Comparison of ENCODE assay signal across 22 mouse cellular contexts in genomic region chr8:12213774-12214173, GRCm38 (mm10).
DNase-seq lines count a peak whose midpoint lies in the region; ATAC-seq and TF ChIP-seq lines count a peak whose summit lies in the region.
"Had no signal": no experiment of that assay in that cellular context is flagged by ENCODE, and none has a peak within 500 bp of the region (broad histone marks: within the 10 kb centered on the region; RNA-seq: fewer than 3 reads in every experiment).

No protein-coding gene starts in this region.

- no peak overlapping the region for H3K9ac ChIP-seq in hindbrain, embryonic 16.5 days (ENCODE audit: low read depth, low read length)
- no peak overlapping the region for H3K9ac ChIP-seq in hindbrain, embryonic 12.5 days
- H3K9ac ChIP-seq in forebrain, embryonic 11.5 days (ENCODE audit: low read length) = no peak overlapping the region; the same call in 1 of the 2 replicates
- H3K9ac ChIP-seq in midbrain, postnatal 0 days (replicated peaks; ENCODE audit: low read length, poor library complexity, severe bottlenecking) = no peak overlapping the region
- H3K9ac ChIP-seq: embryonic facial prominence, embryonic 12.5 days; intestine, embryonic 15.5 days; liver, embryonic 12.5 days; lung, embryonic 14.5 days had no signal

- H3K4me2 ChIP-seq in hindbrain, embryonic 16.5 days (ENCODE audit: low read length) = peak overlapping the region; percentile 1; the same call in 1 of the 2 replicates
- H3K4me2 ChIP-seq in hindbrain, embryonic 12.5 days (replicated peaks) = no peak overlapping the region
- peak overlapping the region; percentile 28; the same call in 1 of the 2 replicates for H3K4me2 ChIP-seq in forebrain, embryonic 11.5 days (ENCODE audit: low read depth, low read length, severe bottlenecking)
- peak overlapping the region; percentile 40 for H3K4me2 ChIP-seq in midbrain, postnatal 0 days (ENCODE audit: low read depth, low read length, poor library complexity, severe bottlenecking)
- H3K4me2 ChIP-seq: intestine, embryonic 15.5 days; liver, embryonic 12.5 days; lung, embryonic 14.5 days had no signal

- no peaks in the 10 kb centered on the region for H3K36me3 ChIP-seq in hindbrain, embryonic 16.5 days (ENCODE audit: control insufficient read depth, insufficient read depth, low read length)
- no peaks in the 10 kb centered on the region for H3K36me3 ChIP-seq in hindbrain, embryonic 12.5 days
- no peaks in the 10 kb centered on the region for H3K36me3 ChIP-seq in forebrain, embryonic 11.5 days (ENCODE audit: control insufficient read depth, insufficient read depth, low read length)
- no peaks in the 10 kb centered on the region for H3K36me3 ChIP-seq in midbrain, embryonic 10.5 days
- no peaks in the 10 kb centered on the region for H3K36me3 ChIP-seq in midbrain, postnatal 0 days (ENCODE audit: insufficient read depth, low read length)
- H3K36me3 ChIP-seq: embryonic facial prominence, embryonic 12.5 days; G1E; intestine, embryonic 15.5 days; liver, embryonic 12.5 days had no signal

- H3K27me3 ChIP-seq in hindbrain, embryonic 16.5 days (replicated peaks; ENCODE audit: control insufficient read depth, insufficient read depth, low read length) = peaks cover 5% of the 10 kb centered on the region; the same call in 1 of the 2 replicates
- H3K27me3 ChIP-seq in hindbrain, embryonic 12.5 days = peaks cover 47% of the 10 kb centered on the region
- H3K27me3 ChIP-seq in forebrain, embryonic 11.5 days (ENCODE audit: control insufficient read depth, insufficient read depth, low read length) = peaks cover 27% of the 10 kb centered on the region
- peaks cover 99% of the 10 kb centered on the region for H3K27me3 ChIP-seq in midbrain, embryonic 10.5 days (ENCODE audit: low read depth, poor library complexity, severe bottlenecking)
- peaks cover 26% of the 10 kb centered on the region for H3K27me3 ChIP-seq in midbrain, postnatal 0 days (ENCODE audit: insufficient read depth, low read length)

- whole genome bisulfite sequencing in hindbrain, embryonic 16.5 days = 66% methylated on average over 7 of the region's 7 CpGs
- WGBS in hindbrain, embryonic 12.5 days = 72% methylated on average over 7 of the region's 7 CpGs
- 45% methylated on average over 7 of the region's 7 CpGs for WGBS in forebrain, embryonic 11.5 days
- WGBS in midbrain, embryonic 10.5 days = 44% methylated on average over 7 of the region's 7 CpGs
- 39% methylated on average over 7 of the region's 7 CpGs for WGBS in midbrain, postnatal 0 days

- no peak for DNase-seq in forebrain, embryonic 11.5 days (ENCODE audit: low spot score)
- no peak for DNase-seq in midbrain, embryonic 10.5 days (ENCODE audit: low spot score)
- DNase-seq in midbrain, postnatal 0 days (ENCODE audit: low spot score) = no peak
- no peak for DNase-seq in urinary bladder, postnatal 36 days (ENCODE audit: low spot score in 2 of 2)
- no peak for DNase-seq in cerebellum, adult 9-11 months
- DNase-seq: adrenal gland, postnatal 10 days; gastrocnemius, postnatal 25 days; heart, adult 2 months; heart, postnatal 36 days; kidney, adult 9 months; kidney, postnatal 25 days; layer of hippocampus, adult 9-11 months; lung, embryonic 14.5 days; lung, postnatal 36 days; right cerebral cortex, adult 18-20 months had no signal

- H3K9me3 ChIP-seq in hindbrain, embryonic 16.5 days (ENCODE audit: control insufficient read depth, low read length) = no peaks in the 10 kb centered on the region
- no peaks in the 10 kb centered on the region for H3K9me3 ChIP-seq in hindbrain, embryonic 12.5 days (replicated peaks)
- no peaks in the 10 kb centered on the region for H3K9me3 ChIP-seq in forebrain, embryonic 11.5 days (ENCODE audit: control insufficient read depth, low read length)
- H3K9me3 ChIP-seq in midbrain, embryonic 10.5 days (replicated peaks) = no peaks in the 10 kb centered on the region
- no peaks in the 10 kb centered on the region for H3K9me3 ChIP-seq in midbrain, postnatal 0 days (ENCODE audit: low read length)
- H3K9me3 ChIP-seq: embryonic facial prominence, embryonic 12.5 days; G1E; intestine, embryonic 15.5 days; liver, embryonic 12.5 days had no signal

- no peak overlapping the region for H3K27ac ChIP-seq in hindbrain, embryonic 16.5 days (ENCODE audit: low read depth, low read length)
- H3K27ac ChIP-seq in hindbrain, embryonic 12.5 days = no peak overlapping the region
- H3K27ac ChIP-seq in forebrain, embryonic 11.5 days (ENCODE audit: low read depth, low read length) = no peak overlapping the region
- H3K27ac ChIP-seq in midbrain, embryonic 10.5 days (replicated peaks) = no peak overlapping the region
- H3K27ac ChIP-seq in midbrain, postnatal 0 days (ENCODE audit: low read depth, low read length) = no peak overlapping the region
- H3K27ac ChIP-seq: embryonic facial prominence, embryonic 12.5 days; heart, adult 2 months; intestine, embryonic 15.5 days; liver, embryonic 12.5 days had no signal

- no peak for ATAC-seq in hindbrain, embryonic 16.5 days
- ATAC-seq in hindbrain, embryonic 12.5 days (ENCODE audit: low FRiP score) = no peak
- peak; percentile 28; the same call in 1 of the 2 replicates for ATAC-seq in forebrain, embryonic 11.5 days (replicated peaks; ENCODE audit: low FRiP score)
- no peak for ATAC-seq in midbrain, postnatal 0 days (ENCODE audit: low FRiP score)
- ATAC-seq: activated CD4-positive, CD25-positive, alpha-beta regulatory T cell, adult 4 months; intestine, embryonic 15.5 days; liver, embryonic 12.5 days had no signal

- no peak for TF ChIP-seq CTCF in midbrain, postnatal 0 days (IDR thresholded peaks at IDR 0.05)

- peaks cover 6% of the 10 kb centered on the region; the same call in 1 of the 2 replicates for H3K4me1 ChIP-seq in hindbrain, embryonic 16.5 days (ENCODE audit: control insufficient read depth, insufficient read depth, low read depth, low read length)
- H3K4me1 ChIP-seq in hindbrain, embryonic 12.5 days = peaks cover 7% of the 10 kb centered on the region; the same call in 1 of the 2 replicates
- peaks cover 7% of the 10 kb centered on the region; the same call in 1 of the 2 replicates for H3K4me1 ChIP-seq in forebrain, embryonic 11.5 days (replicated peaks; ENCODE audit: control insufficient read depth, insufficient read depth, low read length)
- peaks cover 28% of the 10 kb centered on the region for H3K4me1 ChIP-seq in midbrain, embryonic 10.5 days
- H3K4me1 ChIP-seq in midbrain, postnatal 0 days (ENCODE audit: insufficient read depth, low read length) = peaks cover 7% of the 10 kb centered on the region; the same call in 1 of the 2 replicates
- H3K4me1 ChIP-seq: intestine, embryonic 15.5 days; liver, embryonic 12.5 days had no signal

- no peak overlapping the region for H3K4me3 ChIP-seq in hindbrain, embryonic 16.5 days (ENCODE audit: low read length)
- no peak overlapping the region for H3K4me3 ChIP-seq in hindbrain, embryonic 12.5 days
- no peak overlapping the region for H3K4me3 ChIP-seq in forebrain, embryonic 11.5 days (ENCODE audit: low read depth, low read length)
- H3K4me3 ChIP-seq in midbrain, embryonic 10.5 days = peak overlapping the region; percentile 34; the same call in 1 of the 2 replicates
- no peak overlapping the region for H3K4me3 ChIP-seq in midbrain, postnatal 0 days (ENCODE audit: low read depth, low read length)
- H3K4me3 ChIP-seq: embryonic facial prominence, embryonic 12.5 days; heart, adult 2 months; intestine, embryonic 15.5 days; liver, embryonic 12.5 days had no signal
